Mouse (Mus musculus) embryo, embryonic 10.5 days (tissue): Measurements from ENCODE around the gene Cfap58.

Source experiments
- DNase-seq: peaks from one replicate; pipeline ENCODE4 v3.0.0-alpha.2; 2015; ENCODE audit warnings: low spot score

Gene Cfap58

GRCm38 (mm10) chr19:47937443-47938406 lies at the start of gene Cfap58:
TSS of gene Cfap58 (plus strand) at chr19:47937675.
- DNase-seq: peak; percentile 92

- no peak for DNase-seq
Observed at GRCm38 (mm10) chr19:47888037-47888436, 49.4 kb upstream of the Cfap58 start.

GRCm38 (mm10) chr19:47890489-47891130 lies 46.9 kb upstream of the Cfap58 start:
- no peak for DNase-seq

GRCm38 (mm10) chr19:47891562-47892312 lies 45.7 kb upstream of the Cfap58 start:
- DNase-seq: no peak

GRCm38 (mm10) chr19:47893092-47893491 lies 44.4 kb upstream of the Cfap58 start:
- DNase-seq: no peak

GRCm38 (mm10) chr19:47898472-47899079 lies 38.9 kb upstream of the Cfap58 start:
- DNase-seq: no peak

- no peak for DNase-seq
Observed at GRCm38 (mm10) chr19:47900012-47900411, 37.5 kb upstream of the Cfap58 start.

GRCm38 (mm10) chr19:47900558-47900957 lies 36.9 kb upstream of the Cfap58 start:
- no peak for DNase-seq

- DNase-seq: peak; percentile 18
Observed at GRCm38 (mm10) chr19:47902316-47903201, 34.9 kb upstream of the Cfap58 start.

GRCm38 (mm10) chr19:47903679-47904078 lies 33.8 kb upstream of the Cfap58 start:
- DNase-seq: no peak

- no peak for DNase-seq
Observed at GRCm38 (mm10) chr19:47905081-47905480, 32.4 kb upstream of the Cfap58 start.

- no peak for DNase-seq
Observed at GRCm38 (mm10) chr19:47905603-47906002, 31.9 kb upstream of the Cfap58 start.

GRCm38 (mm10) chr19:47907596-47907995 lies 29.9 kb upstream of the Cfap58 start:
- no peak for DNase-seq

- peak; percentile 40 for DNase-seq
Observed at GRCm38 (mm10) chr19:47908961-47909371, 28.5 kb upstream of the Cfap58 start.

GRCm38 (mm10) chr19:47909387-47910116 lies 27.9 kb upstream of the Cfap58 start:
- DNase-seq: peak; percentile 74

GRCm38 (mm10) chr19:47910117-47910618 lies 27.3 kb upstream of the Cfap58 start:
- no peak for DNase-seq

GRCm38 (mm10) chr19:47910751-47911150 lies 26.7 kb upstream of the Cfap58 start:
- no peak for DNase-seq

- DNase-seq: no peak
Observed at GRCm38 (mm10) chr19:47913344-47913743, 24.1 kb upstream of the Cfap58 start.

- DNase-seq: no peak
Observed at GRCm38 (mm10) chr19:47914191-47914590, 23.3 kb upstream of the Cfap58 start.

- DNase-seq: no peak
Observed at GRCm38 (mm10) chr19:47915251-47915650, 22.2 kb upstream of the Cfap58 start.
